Mouse (Mus musculus) skeletal muscle tissue, adult 2 months (tissue): Measurements from ENCODE around the gene Stard7.
"Not testable (repeated sequence)": the region's sequence is repeated elsewhere in the genome, so short reads cannot be mapped to it uniquely, and the experiment has no call there.

Experiments
- DNase-seq: peaks from one replicate; pipeline ENCODE4 v3.0.0-alpha.2; 2012; ENCODE audit warnings: low read depth, low spot score

The Stard7 gene

DNA sequence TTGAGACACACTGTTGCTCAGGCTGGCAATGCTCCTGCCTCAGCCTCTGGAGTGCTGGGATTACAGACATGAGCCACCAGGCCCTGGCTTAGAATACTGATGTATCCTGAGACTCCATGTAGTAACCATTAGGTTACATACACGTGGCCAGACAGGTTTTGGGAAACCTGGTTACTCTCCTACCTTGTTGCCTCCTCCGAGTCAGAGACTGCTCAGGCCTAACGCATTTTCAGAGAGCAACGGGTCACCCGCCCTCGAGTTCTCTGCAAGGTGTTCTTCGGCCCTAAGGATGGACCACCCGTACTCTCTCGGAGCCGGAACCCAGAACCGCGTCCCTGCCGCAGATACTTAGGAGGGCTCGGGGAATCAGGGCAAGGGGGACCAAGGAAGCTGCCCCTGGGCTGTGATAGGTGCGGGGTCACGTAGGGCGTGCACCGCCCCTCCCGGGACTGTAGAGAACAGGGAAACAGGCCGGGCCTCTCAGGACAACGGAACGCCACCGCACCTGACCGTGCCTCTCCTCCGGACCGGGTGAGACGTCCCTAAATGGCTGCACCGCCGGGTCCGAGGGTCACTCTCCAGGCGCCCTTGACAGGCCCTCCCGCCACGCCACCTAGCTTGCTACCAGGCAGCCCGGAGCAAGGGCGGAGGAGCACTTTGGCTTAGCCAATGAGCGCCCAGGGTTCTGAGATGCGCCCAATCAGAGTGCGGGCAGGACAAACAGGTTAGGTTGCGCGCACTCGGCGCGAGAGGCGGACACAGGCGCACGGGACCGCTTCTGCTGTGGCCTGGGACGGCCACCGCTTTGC, at the start of gene Stard7:
Stard7 (plus strand) TSS at position 728 of the 809 bp plus-strand sequence.
- DNase-seq = peak; percentile 98

GRCm38 (mm10) chr2:127225261-127225660, 44.8 kb upstream of the Stard7 start:
- no peak for DNase-seq

DNA sequence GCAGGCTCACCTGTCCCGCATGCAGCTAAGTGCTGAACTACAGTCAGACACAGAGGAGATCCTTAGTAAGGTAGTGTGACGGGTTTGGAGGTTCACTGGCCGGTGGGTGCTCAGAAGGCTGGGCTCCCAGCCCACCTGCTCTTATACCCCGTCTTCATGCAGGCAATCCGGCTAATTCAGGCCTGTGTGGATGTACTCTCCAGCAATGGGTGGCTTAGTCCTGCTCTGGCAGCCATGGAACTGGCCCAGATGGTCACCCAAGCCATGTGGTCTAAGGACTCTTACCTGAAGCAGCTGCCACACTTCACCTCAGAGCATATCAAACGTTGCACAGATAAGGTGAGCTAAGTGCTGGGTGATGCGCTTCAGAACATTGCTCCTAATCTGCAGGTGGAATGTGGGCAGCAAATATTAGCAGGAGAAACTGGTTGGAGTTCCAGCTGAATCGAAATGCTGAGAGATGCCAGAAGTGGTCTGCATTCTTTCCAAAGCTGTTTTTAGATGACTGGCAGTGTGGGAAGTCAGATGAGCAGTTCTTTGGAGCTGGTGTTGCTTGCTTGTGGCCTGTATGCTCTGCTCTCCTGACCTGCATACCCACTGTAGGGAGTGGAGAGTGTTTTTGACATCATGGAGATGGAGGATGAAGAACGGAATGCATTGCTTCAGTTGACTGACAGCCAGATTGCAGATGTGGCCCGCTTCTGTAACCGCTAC, 32.0 kb upstream of the Stard7 start:
- DNase-seq = no peak

DNA sequence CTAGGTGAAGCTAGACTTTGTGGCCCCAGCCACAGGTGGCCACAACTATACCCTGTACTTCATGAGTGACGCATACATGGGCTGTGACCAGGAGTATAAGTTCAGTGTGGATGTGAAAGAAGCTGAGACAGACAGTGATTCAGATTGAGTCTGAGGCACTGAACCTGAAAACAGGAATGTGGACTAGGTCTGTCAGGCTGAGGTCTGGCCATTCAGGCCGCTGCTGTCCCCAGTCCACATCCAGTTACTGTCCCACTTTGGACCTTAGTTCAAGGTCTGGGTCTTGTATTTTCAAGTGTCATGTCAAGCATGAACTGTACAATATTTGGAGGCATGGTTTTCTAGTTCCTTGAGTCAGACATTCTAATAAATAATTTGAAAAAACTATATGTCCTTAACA, 30.0 kb upstream of the Stard7 start:
- DNase-seq = no peak

GRCm38 (mm10) chr2:127247592-127248333, 22.3 kb upstream of the Stard7 start, which contains the start of the genes Ciao1 and Tmem127:
Gene Ciao1 (minus strand): TSS chr2:127247816.
Gene Tmem127 (plus strand): TSS chr2:127247908.
- peak; percentile 99 for DNase-seq

DNA sequence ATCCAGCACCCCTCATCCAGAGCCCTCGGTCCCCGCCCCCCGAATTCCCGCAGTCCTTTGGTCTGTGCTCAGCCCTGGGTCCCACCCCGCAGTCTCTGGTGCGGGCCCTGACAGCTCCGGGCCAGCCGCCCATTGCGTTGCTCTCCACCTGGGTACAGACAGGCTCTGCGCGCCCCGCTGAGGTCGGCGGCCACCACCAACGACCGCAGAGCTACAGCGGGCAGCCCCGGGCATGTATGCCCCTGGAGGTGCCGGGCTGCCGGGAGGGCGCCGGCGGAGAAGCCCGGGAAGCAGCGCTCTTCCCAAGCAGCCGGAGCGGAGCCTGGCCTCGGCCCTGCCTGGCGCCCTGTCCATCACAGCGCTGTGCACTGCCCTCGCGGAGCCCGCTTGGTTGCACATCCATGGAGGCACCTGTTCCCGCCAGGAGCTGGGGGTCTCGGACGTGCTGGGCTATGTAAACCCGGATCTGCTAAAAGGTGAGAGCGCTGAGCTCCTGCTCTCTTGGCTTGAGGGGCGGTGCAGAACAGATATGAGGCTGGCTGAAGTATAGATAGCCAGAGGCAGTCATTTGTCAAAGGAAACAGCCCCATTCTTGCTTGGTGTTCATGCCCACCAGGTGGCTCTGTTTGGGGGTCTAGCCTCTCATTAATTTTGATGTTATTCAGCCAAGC, 21.5 kb upstream of the Stard7 start:
- no peak for DNase-seq

GRCm38 (mm10) chr2:127250291-127251008, 19.6 kb upstream of the Stard7 start:
- peak; percentile 66 for DNase-seq

DNA sequence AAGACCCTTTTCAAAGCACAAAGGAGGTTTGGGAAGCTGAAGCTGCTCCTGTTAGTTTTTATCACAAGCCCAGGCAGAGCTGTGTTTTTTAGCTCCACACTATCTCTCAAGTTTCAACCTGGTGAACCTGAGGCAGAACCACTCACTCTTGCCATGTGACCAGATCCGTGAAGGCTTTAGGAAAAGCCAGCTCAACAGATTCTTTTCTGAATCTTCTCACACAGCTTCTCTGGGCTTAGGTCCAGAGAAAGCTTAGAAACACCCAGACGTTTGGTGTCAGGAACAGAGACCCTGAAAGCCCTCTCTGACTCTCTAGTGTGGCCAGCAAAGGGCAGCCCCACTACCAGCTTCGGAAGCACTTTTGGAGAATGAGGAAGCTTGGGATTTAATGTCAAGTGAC, 18.6 kb upstream of the Stard7 start:
- DNase-seq = peak; percentile 70

DNA sequence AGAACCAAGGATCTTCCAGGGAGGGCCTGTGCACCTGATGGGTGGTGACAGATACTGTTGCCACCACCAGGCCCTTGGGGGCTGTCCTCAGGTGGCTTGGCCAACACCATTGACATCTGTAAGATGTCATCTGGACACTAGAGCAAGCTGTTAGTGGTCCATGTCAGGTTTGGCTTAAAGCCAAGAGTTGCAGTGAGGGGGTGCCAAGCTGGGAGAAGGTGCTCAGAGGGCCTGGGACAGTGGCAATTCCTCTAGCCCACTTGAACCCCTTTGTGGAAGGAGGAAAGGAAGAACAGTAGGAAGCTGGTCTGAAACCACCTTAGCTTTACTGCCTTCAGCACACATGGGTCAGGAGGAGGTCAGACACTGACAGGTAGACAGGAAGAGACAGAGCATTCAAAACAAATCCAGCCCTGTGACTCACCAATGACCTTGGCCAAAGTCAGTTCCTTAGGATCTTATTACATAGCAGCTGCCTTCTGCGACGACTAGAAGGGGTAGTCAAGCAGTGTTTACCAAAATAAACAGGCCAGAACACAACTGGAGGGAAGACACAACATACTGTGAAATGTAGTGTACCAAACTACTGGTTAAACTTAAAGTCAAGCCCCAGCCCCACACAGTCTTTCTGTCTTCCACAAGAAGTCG, 18.0 kb upstream of the Stard7 start:
- peak; percentile 83 for DNase-seq

DNA sequence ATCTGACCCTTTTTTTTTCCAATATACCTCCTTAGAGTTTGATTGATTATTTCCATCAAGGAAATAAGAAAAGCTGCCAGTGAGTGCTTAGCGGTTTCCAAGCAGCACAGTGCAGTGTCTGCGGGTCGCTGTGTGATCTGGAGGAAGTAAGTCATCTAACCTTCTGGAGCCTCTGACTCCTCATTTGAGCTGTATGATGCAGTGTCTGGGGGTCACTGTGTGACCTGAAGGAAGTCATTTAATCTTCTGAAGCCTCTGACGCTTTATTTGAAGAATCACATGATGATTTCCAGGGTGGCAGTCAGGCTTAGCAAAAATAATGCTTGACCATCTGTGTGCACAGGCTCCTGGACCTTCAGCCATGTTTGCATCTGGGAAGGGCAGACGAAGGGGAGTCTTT, 17.2 kb upstream of the Stard7 start:
- no peak for DNase-seq

DNA sequence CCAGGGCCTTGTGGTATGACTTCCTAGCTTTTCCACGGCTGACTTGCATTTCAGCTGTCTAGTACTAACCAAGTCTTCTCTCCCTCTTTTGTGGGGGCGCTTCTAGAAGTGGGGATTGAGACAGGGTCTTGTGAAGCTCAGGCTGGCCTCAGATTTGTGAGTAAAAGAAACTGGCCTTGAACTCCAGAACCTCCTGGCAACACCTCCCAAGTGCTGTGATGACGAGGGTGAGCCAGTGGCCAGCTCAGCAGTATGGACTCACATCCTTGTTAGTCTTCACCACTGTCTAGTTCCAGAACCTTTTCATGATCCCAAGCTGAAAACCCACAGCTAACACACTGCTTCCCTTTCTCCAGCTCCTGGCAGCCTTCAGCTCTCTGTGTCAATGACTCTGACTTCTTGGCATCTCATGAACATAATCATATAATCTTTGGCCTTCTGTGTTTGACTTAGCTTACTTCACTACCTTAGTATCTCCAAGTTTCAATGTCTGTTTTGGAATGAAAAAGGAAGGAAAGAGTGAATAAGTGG, 15.3 kb upstream of the Stard7 start:
- no peak for DNase-seq

DNA sequence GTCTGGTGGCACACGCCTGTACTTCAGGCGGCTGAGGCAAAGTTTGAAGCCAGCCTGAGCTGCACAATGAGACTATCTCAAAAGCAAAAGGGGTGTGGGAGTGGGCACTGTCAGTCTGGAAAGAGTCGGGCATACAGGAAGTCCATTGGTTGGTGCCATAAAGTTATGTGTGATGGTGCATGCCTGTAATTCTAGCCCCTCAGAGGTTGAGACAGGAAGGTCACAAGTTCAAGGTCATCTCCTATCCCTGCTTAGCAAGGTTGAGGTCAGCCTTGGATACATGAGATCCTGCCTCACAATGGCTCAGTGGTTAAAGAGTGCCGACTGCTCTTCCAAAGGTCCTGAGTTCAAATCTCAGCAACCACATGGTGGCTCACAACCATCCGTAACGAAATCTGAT, 14.7 kb upstream of the Stard7 start:
- no peak for DNase-seq

DNA sequence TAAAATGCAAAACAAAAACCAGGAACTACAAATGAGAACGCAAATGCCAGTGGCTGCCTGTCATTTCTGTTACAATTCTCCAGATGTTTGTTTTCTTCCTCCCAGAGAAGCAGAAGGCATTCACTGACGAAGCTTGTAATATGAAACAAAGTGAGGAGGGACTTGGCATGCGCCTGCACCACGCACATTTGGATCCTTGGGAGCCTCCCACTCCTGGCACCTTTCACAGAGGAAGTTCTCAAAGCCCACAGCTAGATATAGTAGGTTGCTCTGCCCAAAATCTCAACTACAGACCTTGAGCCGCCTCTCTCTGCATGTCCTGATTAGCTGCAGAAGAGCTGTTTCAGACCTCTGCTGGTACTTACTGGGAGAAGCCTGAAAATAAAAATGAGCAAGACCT, 10.7 kb upstream of the Stard7 start:
- DNase-seq = no peak

GRCm38 (mm10) chr2:127262480-127262879, 7.5 kb upstream of the Stard7 start:
- no peak for DNase-seq

DNA sequence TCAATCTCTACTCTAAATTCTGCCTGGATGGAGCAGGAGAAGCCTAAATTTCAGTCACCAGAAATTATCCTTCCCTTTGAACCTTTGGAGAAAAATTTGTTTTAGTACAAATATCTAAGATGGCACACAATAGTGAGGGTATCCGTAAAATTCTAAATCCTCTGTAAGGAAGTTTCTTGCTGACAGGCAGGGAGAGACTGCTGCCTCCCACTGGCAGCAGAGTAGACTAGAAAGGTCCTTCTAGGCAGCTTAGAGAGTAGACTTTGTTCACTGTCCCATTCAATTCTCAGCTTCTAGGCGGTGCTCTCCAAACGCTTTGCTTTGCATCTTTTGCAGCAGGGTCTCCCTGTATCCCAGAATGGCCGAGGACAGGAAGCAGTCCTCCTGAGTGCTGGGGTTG, 2.2 kb upstream of the Stard7 start:
- no peak for DNase-seq

DNA sequence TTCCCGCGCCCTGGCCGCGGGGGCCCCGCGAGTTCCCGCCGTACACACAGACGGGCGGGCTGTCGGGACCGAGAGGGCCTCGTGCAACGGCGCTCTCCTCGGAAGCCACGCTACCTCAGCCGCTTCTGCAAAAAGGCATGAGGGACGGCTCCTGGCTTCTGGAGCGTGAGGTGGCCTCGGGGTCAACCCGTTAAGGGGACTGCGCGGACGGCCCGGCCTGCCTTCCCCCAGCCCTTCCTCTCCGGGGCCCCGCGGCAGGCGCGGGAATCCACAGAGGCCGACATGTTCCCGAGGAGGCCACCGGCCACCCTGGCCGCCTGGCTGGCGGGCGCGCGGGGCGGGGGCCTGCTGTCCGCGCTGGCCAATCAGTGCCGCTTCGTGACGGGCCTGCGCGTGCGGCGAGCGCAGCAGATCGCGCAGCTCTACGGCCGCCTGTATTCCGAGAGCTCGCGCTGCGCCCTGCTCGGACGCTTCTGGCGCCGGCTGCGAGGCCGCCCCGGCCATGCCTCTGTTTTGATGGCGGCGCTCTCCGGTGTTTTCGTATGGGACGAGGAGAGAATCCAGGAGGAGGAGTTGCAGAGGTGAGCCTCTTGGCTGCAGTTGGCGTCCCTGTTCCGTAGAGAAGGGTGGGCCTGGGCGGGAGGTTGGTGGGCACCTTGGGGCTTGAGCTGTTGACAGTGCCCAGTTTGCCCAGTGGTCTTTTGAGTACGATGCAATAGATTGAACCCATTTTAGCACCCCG, 453 bp downstream of the Stard7 start:
- peak; percentile 91 for DNase-seq

GRCm38 (mm10) chr2:127271042-127271515, 1.1 kb downstream of the Stard7 start:
- DNase-seq = peak; percentile 67

GRCm38 (mm10) chr2:127272049-127272448, 2.0 kb downstream of the Stard7 start:
- DNase-seq = not testable (repeated sequence)

DNA sequence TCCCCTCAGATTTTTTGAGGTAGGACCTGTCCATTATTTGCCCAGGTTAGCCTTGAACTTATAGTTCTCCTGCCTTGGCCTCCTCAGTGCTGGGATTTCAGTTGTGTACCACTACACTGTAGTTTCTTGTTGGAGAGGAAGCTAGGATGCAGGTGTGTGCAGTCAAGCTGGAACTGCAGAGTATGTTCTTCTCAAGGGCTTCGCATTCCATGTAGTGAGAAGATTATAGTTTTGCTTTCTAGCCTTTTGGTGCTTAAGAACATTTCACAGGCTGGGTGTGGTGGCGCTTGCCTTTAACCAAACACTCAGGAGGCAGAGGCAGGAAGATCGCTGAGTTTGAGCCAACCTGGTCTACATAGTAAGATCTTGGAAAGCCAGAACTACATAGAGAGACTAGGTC, 2.8 kb downstream of the Stard7 start:
- DNase-seq = no peak
